Mouse (Mus musculus) spleen, adult 2 months (tissue): ENCODE measurements around the gene Dynll2.

Experiments used
- CTCF ChIP-seq: fragments of 200-500 bp; IDR thresholded peaks from 2 replicates; pipeline ENCODE4 v1.5.1; 2011; ENCODE audit warnings: mild to moderate bottlenecking, inconsistent platforms; ENCODE audit not compliant: insufficient read depth, insufficient read length, insufficient replicate concordance; ENCODE audit errors: extremely low read depth
- POLR2A ChIP-seq: fragments of 200-500 bp; IDR thresholded peaks from 2 replicates; pipeline ENCODE4 v1.6.1; 2011; ENCODE audit warnings: low read depth, low read length, inconsistent platforms

DNA sequence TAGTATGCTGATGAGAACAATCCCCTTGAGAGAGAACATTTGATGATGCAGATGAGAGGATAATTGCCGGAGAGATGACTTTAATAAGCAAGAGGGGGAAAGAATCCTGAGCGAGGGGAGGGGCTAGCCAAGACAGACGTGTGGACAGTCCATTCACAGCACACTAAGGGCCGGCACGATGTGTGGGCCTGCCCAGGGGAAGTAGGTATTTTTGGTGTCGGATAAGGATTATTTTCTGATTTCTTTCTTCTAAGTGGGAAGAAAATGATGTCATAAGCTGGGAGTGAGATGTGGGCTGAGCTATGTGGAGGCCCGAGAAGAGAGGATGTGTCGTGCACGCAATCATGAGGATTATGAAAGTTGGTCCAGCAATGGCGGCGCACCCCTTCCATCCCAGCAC is 27.8 kb upstream of the Dynll2 start:
- no peak for TF ChIP-seq CTCF
- TF ChIP-seq POLR2A = no peak
